8 mouse cellular contexts compared by ENCODE assay signal in genomic region chr1:54039062-54039461, GRCm38 (mm10).
DNase-seq lines count a peak whose midpoint lies in the region; ATAC-seq and TF ChIP-seq lines count a peak whose summit lies in the region.

No protein-coding gene starts in this region.

- H3K4me3 ChIP-seq in kidney, postnatal 0 days (replicated peaks; ENCODE audit: low read depth, low read length): no peak overlapping the region
- H3K4me3 ChIP-seq in midbrain, embryonic 14.5 days (replicated peaks; ENCODE audit: low read depth, low read length): no peak overlapping the region

- no peaks in the 10 kb centered on the region for H3K36me3 ChIP-seq in kidney, postnatal 0 days (ENCODE audit: insufficient read depth, low read length)
- H3K36me3 ChIP-seq in midbrain, embryonic 14.5 days (ENCODE audit: control insufficient read depth, insufficient read depth, low read length): no peaks in the 10 kb centered on the region

- no peaks in the 10 kb centered on the region for H3K4me1 ChIP-seq in kidney, postnatal 0 days (replicated peaks; ENCODE audit: insufficient read depth, low read length)
- no peaks in the 10 kb centered on the region for H3K4me1 ChIP-seq in midbrain, embryonic 14.5 days (ENCODE audit: control insufficient read depth, insufficient read depth, low read length)

- no peaks in the 10 kb centered on the region for H3K9me3 ChIP-seq in kidney, postnatal 0 days (replicated peaks; ENCODE audit: low read length)
- H3K9me3 ChIP-seq in midbrain, embryonic 14.5 days (ENCODE audit: control insufficient read depth, low read length): no peaks in the 10 kb centered on the region

- TF ChIP-seq CTCF in kidney, postnatal 0 days (IDR thresholded peaks at IDR 0.05; ENCODE audit: low read depth): peak; percentile 66

- H3K4me2 ChIP-seq in kidney, postnatal 0 days (ENCODE audit: low read length): no peak overlapping the region
- no peak overlapping the region for H3K4me2 ChIP-seq in midbrain, embryonic 14.5 days (ENCODE audit: low read length)

- no peak overlapping the region for H3K9ac ChIP-seq in kidney, postnatal 0 days (ENCODE audit: low read depth, low read length)
- no peak overlapping the region for H3K9ac ChIP-seq in midbrain, embryonic 14.5 days (replicated peaks; ENCODE audit: low read length)

- WGBS in kidney, postnatal 0 days: 41% methylated on average over 2 of the region's 2 CpGs
- 51% methylated on average over 2 of the region's 2 CpGs for WGBS in midbrain, embryonic 14.5 days

- H3K27ac ChIP-seq in kidney, postnatal 0 days: no peak overlapping the region
- no peak overlapping the region for H3K27ac ChIP-seq in midbrain, embryonic 14.5 days (replicated peaks; ENCODE audit: low read depth, low read length)

- H3K27me3 ChIP-seq in kidney, postnatal 0 days (ENCODE audit: insufficient read depth, low read length): no peaks in the 10 kb centered on the region
- H3K27me3 ChIP-seq in midbrain, embryonic 14.5 days (ENCODE audit: control insufficient read depth, insufficient read depth, low read length): no peaks in the 10 kb centered on the region

- ATAC-seq in frontal cortex, adult (ENCODE audit: low TSS enrichment): peak; percentile 53
- no peak for ATAC-seq in kidney, postnatal 0 days (replicated peaks; ENCODE audit: low FRiP score, low read depth)
- no peak for ATAC-seq in midbrain, embryonic 14.5 days (ENCODE audit: low FRiP score, low TSS enrichment)

- DNase-seq in frontal cortex, postnatal 14 days (ENCODE audit: low spot score in 2 of 2): no peak
- DNase-seq in right cerebral cortex, adult 18-20 months: peak; percentile 29
- DNase-seq in right cerebral cortex, postnatal 36 days (ENCODE audit: low spot score in 2 of 2): no peak
- peak; percentile 65 for DNase-seq in embryo, embryonic 10.5 days (ENCODE audit: low spot score)
- DNase-seq in kidney, postnatal 0 days (ENCODE audit: low spot score): peak; percentile 46
- DNase-seq in midbrain, embryonic 14.5 days: peak; percentile 59
- DNase-seq in urinary bladder, adult 18-20 months (ENCODE audit: low spot score in 2 of 2): no peak

Comparison
In these comparisons a context has a peak if more than half of its experiments do, and no peak if none do; other contexts are left out.
1. DNase-seq: peak in right cerebral cortex, adult 18-20 months (single experiment), embryo, embryonic 10.5 days (single experiment), kidney, postnatal 0 days (single experiment) and midbrain, embryonic 14.5 days (single experiment); none in frontal cortex, postnatal 14 days (0 of 2), right cerebral cortex, postnatal 36 days (0 of 2) and urinary bladder, adult 18-20 months (0 of 2).